Mouse (Mus musculus) testis, adult 2 months (tissue): ENCODE measurements around the gene Aox3. TPM values are rescaled to one million over a fixed set of nuclear protein-coding genes. Genes with fewer than 3 reads are reported as not detected.

ENCODE experiments used
- H3K27ac ChIP-seq: fragments of 200-500 bp; 2 replicates; pipeline ENCODE4 v1.5.1; 2012; ENCODE audit warnings: low read depth, low read length; ENCODE audit not compliant: control insufficient read depth, insufficient read depth
- H3K27me3 ChIP-seq: fragments of 200-500 bp; 2 replicates; pipeline ENCODE4 v1.6.1; 2012; ENCODE audit warnings: mild to moderate bottlenecking, low read length, moderate library complexity; ENCODE audit not compliant: control insufficient read depth, insufficient read depth
- H3K36me3 ChIP-seq: fragments of 200-500 bp; 2 replicates; pipeline ENCODE4 v1.6.1; 2012; ENCODE audit warnings: mild to moderate bottlenecking, low read length; ENCODE audit not compliant: control insufficient read depth, insufficient read depth
- H3K4me1 ChIP-seq: fragments of 200-500 bp; 2 replicates; pipeline ENCODE4 v1.6.1; 2012; ENCODE audit warnings: low read length; ENCODE audit not compliant: control insufficient read depth, insufficient read depth
- H3K4me3 ChIP-seq: fragments of 200-500 bp; 2 replicates; pipeline ENCODE4 v1.5.1; 2012; ENCODE audit warnings: low read depth, mild to moderate bottlenecking, low read length, moderate library complexity, mixed read lengths; ENCODE audit not compliant: control insufficient read depth
- CTCF ChIP-seq: fragments of 200-500 bp; IDR thresholded peaks from 2 replicates; pipeline ENCODE4 v1.5.1; 2012; ENCODE audit warnings: low read depth, mild to moderate bottlenecking, inconsistent platforms, low read length, moderate library complexity; ENCODE audit not compliant: control insufficient read depth, insufficient read depth, insufficient replicate concordance
- POLR2A ChIP-seq: fragments of 200-500 bp; IDR thresholded peaks from 2 replicates; pipeline ENCODE4 v1.6.1; 2012; ENCODE audit warnings: low read depth, mild to moderate bottlenecking, inconsistent platforms, low read length, moderate library complexity; ENCODE audit not compliant: control insufficient read depth
- polyA plus RNA-seq: library from polyadenylated mRNA; depleted of rRNA; stranded (reverse); fragments of >200 nt; gene quantifications from 2 replicates; pipeline ENCODE4 v1.2.3, GENCODE M21; 2012

Gene Aox3
- polyA plus RNA-seq, 1 experiment, result 9.6 TPM

DNA sequence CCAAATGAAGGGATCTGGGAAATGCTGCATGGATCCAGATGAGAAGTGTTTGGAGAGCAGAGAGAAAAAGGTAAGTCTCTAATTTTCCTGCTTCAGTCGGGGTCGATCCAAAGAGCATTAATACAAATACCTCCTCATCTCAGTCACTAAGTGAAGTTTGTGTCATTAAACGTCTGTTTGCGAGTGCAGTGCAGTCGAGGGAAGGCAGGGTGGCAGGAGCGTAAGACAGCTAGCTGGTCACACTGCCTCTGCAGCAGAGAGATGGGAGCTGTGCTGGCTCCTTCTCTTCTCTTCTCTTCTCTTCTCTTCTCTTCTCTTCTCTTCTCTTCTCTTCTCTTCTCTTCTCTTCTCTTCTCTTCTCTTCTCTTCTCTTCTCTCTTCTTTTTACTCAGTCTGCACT is 115.2 kb downstream of the Aox3 start:
- Histone ChIP-seq H3K4me1 (no peaks in the 10 kb centered on the region; the same call in 1 of the 2 replicates), H3K36me3 (no peaks in the 10 kb centered on the region), H3K27me3 (no peaks in the 10 kb centered on the region), H3K27ac (no peak overlapping the region), H3K4me3 (no peak overlapping the region)
- TF ChIP-seq CTCF (no peak), POLR2A (no peak)

GRCm38 (mm10) chr1:58228916-58229315 is 116.0 kb downstream of the Aox3 start:
- no peak for TF ChIP-seq POLR2A
- TF ChIP-seq CTCF, result no peak
- no peaks in the 10 kb centered on the region; the same call in 1 of the 2 replicates for H3K4me1 ChIP-seq
- no peaks in the 10 kb centered on the region for H3K27me3 ChIP-seq
- no peak overlapping the region for H3K27ac ChIP-seq
- H3K36me3 ChIP-seq, result no peaks in the 10 kb centered on the region
- H3K4me3 ChIP-seq, result no peak overlapping the region

DNA sequence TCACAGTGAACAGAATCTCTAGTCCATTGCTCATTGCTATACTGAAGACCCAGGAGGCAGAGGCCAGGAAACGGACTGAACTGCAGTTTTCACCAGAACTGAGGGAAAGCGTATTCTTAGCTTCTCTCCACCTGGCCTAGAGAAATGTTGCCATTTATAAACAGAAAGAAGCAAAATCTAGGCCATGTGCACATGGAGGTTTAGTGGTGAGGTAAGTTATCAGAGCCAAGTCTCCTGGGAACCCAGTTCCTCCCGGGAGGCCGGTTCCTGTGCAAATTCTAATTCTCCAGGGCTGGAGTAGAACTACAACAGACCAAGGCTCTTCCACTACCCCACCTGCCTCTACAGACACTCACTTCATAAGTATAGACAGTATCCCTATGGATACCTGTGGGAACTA is 116.8 kb downstream of the Aox3 start:
- TF ChIP-seq POLR2A (no peak), CTCF (no peak)
- Histone ChIP-seq H3K27ac (no peak overlapping the region), H3K36me3 (no peaks in the 10 kb centered on the region), H3K27me3 (no peaks in the 10 kb centered on the region), H3K4me3 (no peak overlapping the region), H3K4me1 (no peaks in the 10 kb centered on the region; the same call in 1 of the 2 replicates)

DNA sequence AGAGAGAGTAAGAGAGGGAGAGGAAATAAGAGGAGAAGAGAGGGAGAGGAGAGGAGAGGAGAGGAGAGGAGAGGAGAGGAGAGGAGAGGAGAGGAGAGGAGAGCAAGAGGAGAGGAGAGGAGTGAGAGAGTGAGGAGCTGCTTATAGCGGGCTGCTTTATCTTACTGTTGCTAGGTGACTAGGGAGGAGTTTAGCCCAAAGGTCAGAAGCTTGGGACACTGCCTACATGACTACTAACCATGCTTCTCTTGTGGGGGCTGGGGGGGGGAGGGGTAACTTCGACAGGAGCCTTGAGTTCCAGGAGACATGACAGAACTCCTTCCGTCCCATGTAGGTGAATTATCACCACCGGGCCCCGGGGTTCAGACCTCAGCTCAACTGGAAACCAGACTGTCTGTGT is 117.6 kb downstream of the Aox3 start:
- H3K27me3 ChIP-seq, result no peaks in the 10 kb centered on the region
- no peak overlapping the region for H3K4me3 ChIP-seq
- H3K27ac ChIP-seq, result no peak overlapping the region
- H3K36me3 ChIP-seq, result no peaks in the 10 kb centered on the region
- no peaks in the 10 kb centered on the region; the same call in 1 of the 2 replicates for H3K4me1 ChIP-seq
- TF ChIP-seq CTCF, result no peak

DNA sequence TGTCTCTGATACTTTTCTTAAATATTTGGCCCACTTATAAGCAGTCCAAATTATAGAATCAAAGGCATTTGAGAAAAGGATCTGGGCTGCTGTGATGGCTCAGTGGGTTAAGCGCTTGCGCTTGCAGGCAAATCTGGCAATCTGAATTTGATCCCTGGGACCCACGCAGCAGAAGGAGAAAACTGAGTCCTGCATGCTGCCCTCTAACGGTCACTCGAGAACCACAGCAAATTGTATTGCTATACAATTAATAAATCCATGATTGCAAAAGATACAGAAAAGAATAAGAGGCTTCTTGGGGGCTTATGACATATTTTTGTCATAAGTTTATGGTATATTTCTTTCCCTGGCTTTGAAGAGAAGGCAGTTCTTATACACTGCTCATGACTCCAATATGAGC is 122.5 kb downstream of the Aox3 start:
- H3K4me3 ChIP-seq, result no peak overlapping the region
- TF ChIP-seq POLR2A, result no peak
- no peak for TF ChIP-seq CTCF
- H3K27ac ChIP-seq, result no peak overlapping the region
- H3K4me1 ChIP-seq, result no peaks in the 10 kb centered on the region; the same call in 1 of the 2 replicates
- H3K36me3 ChIP-seq, result no peaks in the 10 kb centered on the region
- H3K27me3 ChIP-seq, result no peaks in the 10 kb centered on the region

DNA sequence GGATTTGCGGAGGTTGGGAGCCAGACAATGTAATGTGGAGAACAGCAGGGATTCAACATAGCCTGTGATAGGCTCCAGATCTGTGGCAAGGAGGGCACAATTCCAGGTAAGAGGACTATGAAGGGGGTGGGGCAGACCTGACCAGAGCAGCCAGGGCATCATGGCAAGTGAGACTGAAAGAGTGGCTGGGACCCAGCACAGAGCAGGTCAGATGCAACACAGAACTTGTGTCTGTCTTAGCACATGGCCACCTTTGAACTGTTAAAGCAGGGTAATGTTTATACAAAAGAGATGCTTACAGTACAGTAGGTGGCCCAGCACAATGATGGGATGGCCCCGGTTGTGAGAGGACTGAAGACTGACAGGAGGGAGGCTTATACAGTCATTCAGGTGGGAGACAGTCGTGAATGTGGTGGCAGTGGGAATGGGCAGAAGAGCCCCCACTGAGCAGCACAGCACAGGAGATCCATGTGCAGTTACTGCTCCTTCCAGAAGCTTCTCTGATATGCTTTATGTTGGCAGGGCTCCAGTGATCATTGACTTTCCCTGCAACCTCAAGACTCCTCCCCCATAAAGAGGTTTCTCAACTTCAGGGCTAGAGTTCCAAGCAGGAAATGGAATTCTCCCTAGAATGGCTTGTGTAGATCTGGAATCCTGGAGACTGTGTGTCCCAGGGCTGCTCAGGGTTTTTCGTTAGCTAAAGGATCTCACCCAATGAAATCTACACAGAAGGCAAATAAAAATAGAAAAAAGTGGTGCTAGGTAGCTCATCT is 124.8 kb downstream of the Aox3 start:
- Histone ChIP-seq H3K27me3 (no peaks in the 10 kb centered on the region), H3K27ac (no peak overlapping the region), H3K4me3 (no peak overlapping the region), H3K36me3 (no peaks in the 10 kb centered on the region), H3K4me1 (no peaks in the 10 kb centered on the region; the same call in 1 of the 2 replicates)
- TF ChIP-seq POLR2A (no peak), CTCF (no peak)

GRCm38 (mm10) chr1:58238440-58238839 is 125.5 kb downstream of the Aox3 start:
- Histone ChIP-seq H3K27me3 (no peaks in the 10 kb centered on the region), H3K27ac (no peak overlapping the region), H3K4me3 (no peak overlapping the region), H3K36me3 (no peaks in the 10 kb centered on the region), H3K4me1 (no peaks in the 10 kb centered on the region; the same call in 1 of the 2 replicates)
- TF ChIP-seq CTCF (no peak), POLR2A (no peak)

- Histone ChIP-seq H3K27ac (no peak overlapping the region), H3K36me3 (no peaks in the 10 kb centered on the region), H3K4me3 (no peak overlapping the region), H3K27me3 (no peaks in the 10 kb centered on the region), H3K4me1 (no peaks in the 10 kb centered on the region; the same call in 1 of the 2 replicates)
- TF ChIP-seq POLR2A, result no peak
- TF ChIP-seq CTCF, result no peak
These were observed 126.0 kb downstream of the Aox3 start for GRCm38 (mm10) chr1:58238961-58239360.
